Mouse (Mus musculus) brain, embryonic 18.5 days (tissue): Measurements from ENCODE around the gene Nelfe.
A peak's percentile ranks its signal among the peaks of the same experiment; 100 is the strongest.
"Not testable (repeated sequence)": the region's sequence is repeated elsewhere in the genome, so short reads cannot be mapped to it uniquely, and the experiment has no call there.

Experiments
- DNase-seq: peaks from one replicate; pipeline ENCODE4 v3.0.0-alpha.2; 2012; ENCODE audit warnings: low read depth, low spot score

Gene Nelfe

DNA sequence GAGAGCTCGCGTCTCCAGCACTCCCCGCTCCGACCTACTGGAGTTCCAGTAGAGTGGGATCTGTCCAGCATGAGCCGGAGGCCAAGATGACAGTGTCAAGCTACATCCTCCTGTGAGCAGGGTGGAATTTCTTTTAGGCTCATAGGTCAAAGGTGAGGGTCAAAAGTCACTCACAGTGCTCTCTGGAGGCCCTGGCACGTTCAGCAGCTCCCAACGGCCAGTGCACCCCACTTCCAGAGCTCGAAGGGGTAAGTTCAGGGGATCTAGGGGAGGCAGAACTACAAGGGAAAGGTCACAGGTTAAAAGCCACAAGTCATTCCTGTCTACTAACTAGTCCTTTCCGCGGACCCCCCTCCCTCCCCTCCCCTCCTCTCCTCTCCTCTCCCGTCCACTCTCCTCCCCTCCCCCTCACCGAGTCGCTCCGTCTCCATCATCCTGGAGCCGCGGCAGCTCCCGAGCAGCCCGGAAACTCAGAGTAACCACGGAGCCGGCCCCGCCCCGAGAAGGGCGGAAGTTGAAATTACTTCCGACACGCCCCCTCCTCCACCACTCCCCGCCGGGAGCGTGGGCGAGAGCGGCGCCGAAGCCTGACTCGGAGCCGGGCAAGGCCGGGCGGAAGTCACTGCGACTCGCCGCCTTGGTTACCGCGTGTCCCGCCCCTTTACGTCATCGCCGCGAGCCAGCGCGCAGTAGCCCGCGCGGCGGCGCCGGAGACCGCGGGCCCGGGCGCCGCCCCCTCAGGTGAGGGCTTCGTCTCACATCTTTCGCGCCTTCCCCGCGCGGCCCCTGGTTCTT, at the start of gene Nelfe, which contains the start of gene Skiv2l:
TSS of gene Nelfe (plus strand) at position 670 of the 795 bp plus-strand sequence.
TSS of gene Skiv2l (minus strand) at position 489 of the 795 bp plus-strand sequence.
- peak; percentile 91 for DNase-seq

DNA sequence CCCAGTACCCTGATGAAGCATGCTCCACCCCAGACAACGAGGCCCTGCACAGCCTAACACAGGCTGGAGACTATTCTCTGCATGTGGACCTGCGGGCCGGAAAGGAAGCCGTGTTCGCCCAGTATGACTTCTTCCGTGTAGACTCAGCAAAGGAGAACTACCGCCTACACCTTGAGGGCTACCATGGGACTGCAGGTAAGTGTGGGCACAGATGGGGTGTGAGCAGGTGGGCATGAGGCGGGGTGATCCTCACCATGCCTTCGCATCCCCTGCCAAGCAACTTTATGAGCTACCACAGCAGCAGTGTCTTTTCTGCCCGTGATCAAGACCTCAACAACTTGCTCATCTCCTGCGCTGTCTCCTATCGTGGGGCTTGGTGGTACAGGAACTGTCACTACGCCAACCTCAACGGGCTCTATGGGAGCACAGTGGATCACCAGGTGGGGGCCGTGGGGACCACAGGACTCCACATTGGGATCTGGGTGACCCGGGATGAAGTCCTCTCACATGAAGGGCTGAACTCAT, 49.3 kb upstream of the Nelfe start:
- DNase-seq, result not testable (repeated sequence)

DNA sequence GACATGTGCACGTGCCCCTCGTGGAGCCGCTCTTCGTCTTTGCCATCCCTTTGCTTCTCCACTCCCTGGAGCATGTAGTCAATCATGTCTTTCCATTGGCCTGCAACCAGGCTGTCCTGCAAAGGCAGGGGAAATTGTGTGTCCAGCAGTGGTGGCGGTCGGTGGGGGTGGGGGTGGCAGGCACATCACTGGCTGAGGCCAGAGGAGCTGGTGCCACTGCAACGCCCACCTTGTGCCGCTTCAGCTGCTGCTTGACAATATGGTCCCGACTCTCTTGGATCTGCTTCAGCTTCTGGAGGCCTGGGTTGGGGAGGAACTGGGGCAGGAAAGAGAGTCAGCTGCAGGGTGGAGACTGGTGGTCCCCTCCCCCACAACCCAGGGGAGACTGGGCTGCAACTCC, 47.4 kb upstream of the Nelfe start:
- not testable (repeated sequence) for DNase-seq

DNA sequence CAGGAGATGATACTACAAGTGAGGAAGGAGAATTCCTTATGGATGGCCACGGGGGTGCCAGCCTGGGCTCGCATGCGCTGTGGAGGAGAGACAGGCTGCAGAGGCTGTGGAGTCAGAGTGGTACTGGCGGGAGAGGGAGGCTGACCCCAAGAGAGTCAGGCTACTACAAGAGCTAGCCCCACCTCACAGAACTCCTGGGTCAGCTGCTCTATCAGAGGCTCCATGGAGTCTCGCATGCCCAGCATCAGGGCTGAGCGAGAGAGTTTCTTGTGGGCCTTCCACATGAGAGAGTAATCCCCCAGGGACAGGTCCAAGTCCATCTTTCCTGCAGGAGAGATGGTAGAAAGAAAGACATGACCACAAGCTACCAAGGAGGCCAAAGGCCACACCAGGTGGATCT, 46.8 kb upstream of the Nelfe start:
- DNase-seq, result not testable (repeated sequence)

DNA sequence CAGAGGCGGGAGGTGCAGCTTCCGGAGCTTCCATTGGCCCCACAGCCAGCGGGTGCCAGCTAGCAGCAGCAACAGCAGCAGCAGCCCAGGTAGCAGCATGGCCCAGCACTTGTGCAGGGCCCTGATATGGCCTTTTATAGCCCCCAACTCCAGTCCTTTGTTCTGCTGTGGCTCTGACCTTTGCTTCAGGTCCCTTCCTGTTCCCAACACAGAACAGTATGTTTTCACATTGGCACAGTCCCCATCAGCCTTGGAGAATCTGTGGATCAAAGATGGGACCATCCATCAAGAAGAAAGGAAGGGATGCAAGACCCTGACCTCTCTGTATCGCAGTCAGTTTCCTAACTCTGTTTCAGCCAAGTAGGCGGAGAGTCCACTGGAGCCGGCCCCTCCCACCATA, 45.9 kb upstream of the Nelfe start, which contains the start of gene Cyp21a1:
TSS of gene Cyp21a1 (minus strand) at position 261 of the 400 bp plus-strand sequence.
- DNase-seq, result not testable (repeated sequence)

DNA sequence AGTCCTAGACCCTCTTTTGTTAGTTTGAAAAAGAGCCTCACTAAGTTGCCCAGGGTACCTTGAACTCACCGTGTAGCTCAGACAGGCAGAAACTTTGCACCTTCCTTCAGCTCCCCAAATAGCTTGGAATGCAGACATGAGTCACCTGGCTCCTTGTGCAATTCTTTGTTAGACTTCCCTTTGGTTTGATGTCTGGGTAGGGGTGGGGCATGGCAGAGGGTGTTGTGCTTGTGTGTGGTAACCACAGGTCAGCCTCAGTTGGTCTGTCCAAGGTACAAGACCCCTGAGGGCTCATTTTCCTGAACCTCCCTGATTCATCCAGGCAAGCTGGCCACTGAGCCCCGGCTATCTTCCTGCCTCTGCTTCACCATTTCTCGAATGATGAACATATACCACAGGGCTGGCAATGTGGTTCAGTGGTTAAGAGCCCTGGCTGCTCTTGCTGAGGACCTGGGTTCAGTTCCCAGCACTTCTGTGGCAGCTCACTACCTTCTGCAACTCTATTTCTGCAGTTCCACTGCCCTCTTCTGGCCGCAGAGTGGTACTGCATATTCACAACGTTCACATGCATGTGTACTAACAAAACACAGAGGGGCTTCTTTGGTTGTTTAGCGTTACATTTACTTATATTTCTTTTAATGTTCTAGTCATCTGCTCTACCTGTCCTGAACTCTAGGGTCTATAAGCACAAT, 45.2 kb upstream of the Nelfe start:
- no peak for DNase-seq

DNA sequence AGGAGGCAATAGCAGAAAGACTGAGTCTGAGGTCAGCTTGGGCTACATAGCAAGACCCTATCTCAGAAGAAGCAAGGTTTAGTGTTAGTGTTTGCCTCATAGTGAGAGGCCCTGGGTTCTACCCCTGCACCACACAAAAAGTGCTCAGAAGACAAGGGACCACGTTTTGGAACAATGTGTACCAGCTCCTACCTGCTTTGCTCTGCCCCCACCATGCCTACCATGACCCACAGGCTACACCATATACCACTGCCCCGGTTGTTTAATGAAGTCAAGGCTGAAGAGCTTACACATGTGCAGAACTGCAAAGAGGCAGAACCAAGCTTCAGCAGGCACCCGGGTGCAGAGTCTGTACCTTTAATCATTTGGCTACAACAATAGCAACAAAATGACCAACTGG, 43.0 kb upstream of the Nelfe start:
- DNase-seq, result no peak

DNA sequence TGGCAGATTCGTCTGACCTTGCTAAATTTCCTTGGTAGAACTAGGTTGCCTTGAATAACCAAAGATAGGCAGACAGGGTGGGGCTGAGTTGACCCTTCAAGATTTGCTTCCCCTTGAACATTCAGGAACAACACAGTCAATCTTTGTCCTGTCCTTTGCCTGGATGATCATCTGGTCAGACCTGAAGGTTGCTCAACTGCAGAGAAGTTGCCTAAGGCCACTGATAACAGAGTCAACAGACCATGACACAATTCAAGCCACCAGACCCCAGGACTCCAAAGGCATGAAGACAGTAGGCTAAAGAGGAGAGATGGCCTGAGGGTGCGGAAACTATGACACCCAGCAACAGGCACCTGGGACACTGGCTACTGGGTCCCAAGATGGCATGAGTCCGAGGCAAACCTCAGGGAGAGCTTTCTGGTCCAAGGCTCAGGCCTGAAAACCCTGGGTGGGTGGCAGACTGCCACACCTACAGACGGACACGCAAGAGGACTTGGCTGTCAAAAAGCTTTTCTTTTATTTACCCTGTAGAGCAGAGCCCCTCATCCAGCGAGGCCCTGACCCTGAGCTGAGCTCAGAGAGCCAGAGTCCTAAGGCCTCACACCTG, 41.5 kb upstream of the Nelfe start:
- DNase-seq, result no peak

DNA sequence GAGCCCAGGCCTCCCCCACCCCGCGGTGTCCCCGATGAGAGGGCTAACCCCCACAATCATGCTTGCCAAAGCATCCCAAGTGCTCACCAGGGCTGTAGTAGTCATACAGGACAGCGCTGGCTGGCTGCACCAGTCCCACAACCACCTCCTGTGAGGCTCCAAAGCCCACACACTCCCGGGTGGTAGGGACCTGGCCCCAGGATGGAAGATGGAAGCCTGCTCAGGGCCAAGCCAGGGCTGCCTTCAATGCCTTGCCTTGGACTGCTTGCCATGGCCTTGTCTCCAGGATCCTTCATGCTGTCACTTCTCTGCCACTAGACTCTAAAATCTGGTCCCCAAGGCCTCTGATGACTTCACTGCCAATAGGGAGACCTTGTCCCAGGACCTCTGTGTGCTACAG, 39.8 kb upstream of the Nelfe start:
- not testable (repeated sequence) for DNase-seq

DNA sequence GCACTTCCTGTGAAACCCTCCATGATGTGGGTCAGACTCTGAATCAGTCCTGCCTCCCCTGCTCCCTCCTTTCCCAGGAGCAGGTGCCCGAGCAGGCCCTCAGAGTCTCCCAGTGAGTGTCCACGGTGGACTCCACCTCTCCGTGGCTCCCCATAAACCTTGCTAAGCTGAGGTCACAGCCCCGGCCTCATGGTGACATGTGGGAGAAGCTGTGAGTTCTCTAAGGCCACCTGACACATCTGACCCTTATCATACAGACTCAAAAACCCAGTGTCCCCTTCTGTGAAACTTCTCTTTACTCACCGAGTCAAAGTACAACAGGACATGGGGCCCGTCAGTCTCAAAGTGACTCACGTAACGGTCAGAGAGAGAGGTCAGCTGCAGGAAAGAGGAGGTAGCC, 39.4 kb upstream of the Nelfe start:
- not testable (repeated sequence) for DNase-seq

DNA sequence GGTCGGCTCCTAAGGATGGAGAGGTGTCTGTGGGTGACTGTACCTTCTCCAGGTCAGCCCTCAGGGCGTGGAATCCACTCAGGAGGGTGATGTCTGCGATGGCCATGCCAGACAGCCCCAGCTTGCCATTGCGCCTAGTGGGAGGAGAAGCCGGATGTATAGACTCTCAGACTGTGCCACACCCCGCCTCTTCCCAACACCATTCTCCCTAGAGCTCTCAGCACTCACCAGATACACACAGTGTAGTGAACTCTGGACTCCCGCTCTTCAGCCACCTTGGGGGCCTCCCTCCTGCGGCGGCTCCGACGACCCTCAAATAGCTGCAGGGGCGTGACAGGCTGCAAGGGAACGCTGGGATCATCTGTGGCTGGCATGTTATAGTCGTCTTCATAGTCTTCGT, 38.9 kb upstream of the Nelfe start:
- no peak for DNase-seq

DNA sequence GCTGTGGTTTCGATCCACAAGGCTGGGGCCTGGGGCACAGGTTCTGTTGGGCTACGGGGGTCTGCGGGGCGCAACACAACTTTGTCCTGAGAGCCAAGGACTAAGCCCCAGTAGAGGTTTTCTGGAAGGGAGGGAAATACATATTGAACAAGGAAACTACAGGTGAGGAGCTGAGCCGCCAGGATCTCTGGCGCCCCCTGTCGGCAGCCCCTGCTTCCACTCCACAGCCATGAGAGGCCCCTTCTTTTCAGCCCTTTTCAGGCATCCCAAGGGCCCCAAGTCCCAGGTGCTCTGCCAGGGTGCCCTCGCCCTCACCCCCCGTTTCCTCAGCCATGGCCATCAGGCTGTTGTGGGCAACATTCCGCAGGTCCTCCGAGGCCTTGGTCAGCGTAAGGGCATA, 36.4 kb upstream of the Nelfe start:
- not testable (repeated sequence) for DNase-seq

DNA sequence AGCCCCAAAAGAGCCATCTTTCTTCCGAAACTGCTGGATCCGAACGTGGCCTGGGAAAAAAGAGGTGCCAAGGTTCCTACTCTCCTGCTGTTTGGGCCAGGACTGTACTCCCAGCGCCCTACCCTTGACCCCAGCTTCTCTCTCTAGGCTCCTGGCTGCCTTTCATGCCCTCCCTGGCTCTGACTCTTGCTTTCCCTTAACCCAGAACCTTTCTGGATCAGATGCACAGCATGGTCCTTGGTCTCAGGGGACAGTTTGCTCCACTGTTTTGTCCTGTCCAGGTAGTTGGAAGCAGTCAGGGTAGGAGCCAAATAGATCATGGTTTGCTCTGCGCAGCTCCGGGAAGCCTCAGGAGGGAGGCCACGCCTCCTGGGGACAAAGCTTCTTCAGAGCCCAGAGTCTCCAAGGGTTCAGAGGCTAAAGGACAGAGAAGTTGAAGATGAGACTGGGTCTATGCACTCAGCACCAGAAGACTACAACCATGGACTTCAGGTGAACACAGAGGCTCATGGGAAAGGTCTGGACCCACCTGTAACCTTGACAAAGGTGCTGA, 35.3 kb upstream of the Nelfe start:
- DNase-seq, result no peak

DNA sequence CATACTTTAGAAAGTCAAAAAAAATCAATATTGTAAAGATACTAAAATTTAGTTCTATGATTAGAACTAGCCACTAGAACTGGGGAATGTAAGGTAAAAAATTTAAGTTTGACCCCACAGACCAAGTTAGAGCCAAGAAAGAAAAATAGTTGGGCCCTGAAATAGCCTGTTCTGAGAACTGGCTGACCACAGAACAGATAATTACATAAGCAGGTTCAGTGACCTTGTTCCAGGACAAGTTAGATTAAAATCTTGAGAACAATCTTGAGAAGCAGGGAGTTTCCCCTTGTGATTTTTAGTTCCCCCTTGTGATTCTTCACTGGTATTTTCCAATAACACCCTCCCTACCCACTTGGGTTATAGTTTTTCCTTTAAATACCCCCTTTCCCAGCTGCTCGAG, 19.4 kb upstream of the Nelfe start:
- DNase-seq, result not testable (repeated sequence)

DNA sequence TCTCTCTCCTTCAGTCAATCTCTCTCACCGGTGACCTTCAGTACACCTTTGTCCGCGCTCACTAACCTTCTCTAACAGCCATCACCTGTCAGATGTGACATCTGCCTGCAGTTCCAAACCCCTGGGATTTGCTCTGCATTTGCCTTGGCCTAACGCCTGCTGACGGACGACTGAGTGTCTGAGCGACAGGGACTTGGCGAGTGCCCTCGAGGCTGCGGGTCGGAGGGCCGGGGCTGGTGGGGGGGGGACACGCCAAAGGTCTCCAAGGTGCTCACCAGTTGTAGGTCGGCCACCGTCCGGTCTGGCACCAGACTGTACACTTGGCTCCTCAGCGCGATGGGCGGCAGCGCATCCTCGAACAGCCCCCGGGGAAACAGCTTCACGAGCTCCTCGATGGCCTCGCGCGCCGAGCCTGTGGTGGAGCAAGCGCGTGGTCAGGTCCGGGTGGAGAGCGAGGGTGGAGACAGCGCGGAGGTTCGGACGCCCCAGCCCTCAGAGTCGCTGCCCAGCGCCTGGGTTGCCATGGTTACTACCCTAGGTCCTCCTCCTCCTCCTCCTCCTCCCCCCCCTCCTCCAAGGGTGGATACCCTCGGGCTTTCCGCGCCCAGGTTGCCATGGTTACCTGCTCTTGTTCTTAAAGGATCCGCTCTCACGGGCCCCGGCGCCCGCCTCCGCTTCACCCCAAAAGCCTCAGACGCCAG, 13.9 kb upstream of the Nelfe start:
- no peak for DNase-seq

DNA sequence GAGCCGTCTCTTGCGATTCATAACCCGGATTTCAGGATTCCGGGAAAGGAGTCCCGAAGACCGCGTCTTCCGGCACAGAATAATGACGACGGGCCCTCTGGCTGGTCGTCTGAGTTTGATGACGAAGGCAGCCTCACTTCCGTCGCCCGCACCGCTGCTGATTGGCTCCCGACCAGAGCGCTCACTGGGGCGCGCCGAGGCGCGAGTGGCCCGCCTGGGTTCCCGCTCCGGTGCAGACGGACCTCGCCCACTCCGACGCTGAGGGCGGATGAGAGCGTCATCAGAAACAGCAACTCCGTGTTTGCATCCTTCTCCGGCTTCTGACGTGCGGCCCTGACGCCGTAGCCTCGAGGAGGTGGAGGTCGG, 13.4 kb upstream of the Nelfe start, which contains the start of the genes Stk19 and Dxo:
TSS of gene Stk19 (minus strand) at position 90 of the 366 bp plus-strand sequence.
TSS of gene Dxo (plus strand) at position 164 of the 366 bp plus-strand sequence.
- peak; percentile 93 for DNase-seq

DNA sequence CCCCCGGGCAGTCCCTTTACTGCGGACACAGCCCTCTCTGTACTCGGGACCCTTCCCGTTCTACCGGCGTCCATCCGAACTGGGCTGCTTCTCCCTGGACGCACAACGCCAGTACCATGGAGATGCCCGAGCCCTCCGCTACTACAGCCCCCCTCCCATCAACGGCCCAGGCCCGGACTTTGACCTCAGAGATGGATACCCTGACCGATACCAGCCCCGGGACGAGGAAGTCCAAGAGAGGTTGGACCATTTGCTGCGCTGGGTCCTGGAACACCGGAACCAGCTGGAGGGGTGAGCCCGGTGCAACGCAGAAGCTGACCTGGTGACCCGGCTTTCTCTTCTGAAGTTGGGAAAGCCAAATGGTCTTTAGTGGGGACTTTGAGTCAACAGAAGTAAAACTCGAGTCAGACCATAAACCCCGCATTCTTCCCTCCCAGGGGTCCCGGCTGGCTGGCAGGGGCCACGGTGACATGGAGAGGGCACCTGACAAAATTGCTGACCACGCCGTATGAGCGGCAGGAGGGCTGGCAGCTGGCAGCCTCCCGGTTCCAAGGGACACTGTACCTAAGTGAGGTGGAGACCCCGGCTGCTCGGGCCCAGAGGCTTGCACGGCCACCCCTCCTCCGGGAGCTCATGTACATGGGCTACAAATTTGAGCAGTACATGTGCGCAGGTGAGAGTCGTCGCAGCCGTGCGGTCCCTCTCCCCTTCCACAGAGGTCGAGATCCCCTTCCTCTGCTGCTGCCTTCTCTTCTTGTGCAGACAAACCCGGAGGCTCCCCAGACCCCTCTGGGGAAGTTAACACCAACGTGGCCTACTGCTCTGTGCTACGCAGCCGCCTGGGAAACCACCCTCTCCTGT, 12.5 kb upstream of the Nelfe start:
- DNase-seq, result no peak

DNA sequence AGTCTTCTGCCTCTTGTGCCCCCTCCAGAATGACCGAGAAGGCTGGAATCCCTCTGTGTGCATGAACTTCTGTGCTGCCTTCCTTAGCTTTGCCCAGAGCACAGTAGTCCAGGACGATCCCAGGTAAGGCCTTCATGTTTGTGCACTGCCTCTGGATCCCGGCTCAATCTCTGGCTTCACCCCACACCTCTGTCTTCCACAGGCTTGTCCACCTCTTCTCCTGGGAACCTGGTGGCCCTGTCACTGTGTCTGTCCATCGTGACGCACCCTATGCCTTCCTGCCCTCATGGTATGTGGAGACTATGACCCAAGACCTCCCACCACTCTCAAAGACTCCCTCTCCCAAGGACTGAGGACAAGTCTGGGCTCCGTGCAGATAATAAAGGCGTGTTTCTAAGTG, 11.4 kb upstream of the Nelfe start:
- no peak for DNase-seq

DNA sequence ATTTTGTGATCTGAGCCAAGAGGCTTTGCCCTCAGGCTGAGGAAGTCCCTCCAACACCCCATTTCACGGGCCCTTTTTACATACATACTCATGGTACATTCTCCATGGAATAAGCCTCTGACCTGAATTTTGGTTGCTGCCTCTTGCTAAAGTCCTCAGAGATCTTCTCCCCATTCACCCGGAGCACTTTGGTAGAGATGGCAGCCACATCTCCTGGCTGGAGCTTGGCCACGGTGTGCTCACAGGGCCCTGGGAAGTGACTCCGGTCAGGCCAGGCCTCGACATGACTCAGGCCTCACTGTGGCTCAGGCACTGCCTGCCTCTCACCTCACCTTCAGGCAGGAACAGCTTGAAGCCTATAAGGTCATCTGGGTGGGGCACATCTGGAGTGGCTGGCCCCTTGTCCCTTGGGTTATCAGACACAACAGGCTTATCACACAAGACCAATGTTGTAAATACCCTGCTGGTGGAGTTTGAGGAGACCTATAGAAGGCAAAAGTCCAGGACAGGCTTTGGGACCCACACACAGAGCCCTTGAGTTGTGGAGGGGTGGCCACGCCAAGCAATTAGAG, 9.4 kb upstream of the Nelfe start:
- DNase-seq, result no peak

DNA sequence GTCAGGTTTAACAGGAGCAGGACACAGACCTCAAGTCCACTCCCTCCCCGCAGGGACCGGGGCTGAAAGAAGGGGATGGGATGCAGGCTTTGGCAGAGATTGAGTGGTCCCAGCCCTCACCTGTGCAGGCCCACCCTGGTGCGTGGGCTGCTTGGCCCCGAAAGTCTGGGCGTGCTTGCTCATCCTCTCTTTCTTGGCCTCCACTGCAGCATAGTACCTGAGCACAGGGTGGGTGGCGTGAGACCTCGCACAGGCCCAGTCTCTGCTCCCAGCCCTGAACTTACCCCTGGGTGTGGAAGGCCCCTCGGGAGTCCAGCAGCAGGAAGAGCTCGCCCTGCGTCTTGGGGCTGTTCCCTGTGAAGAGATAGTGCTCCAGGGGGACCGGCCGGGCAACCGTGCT, 5.3 kb upstream of the Nelfe start:
- DNase-seq, result no peak
